Mouse (Mus musculus) limb, embryonic 14.5 days (tissue): ENCODE measurements around the gene Ctnnd2. TPM values are rescaled to one million over a fixed set of nuclear protein-coding genes. Genes with fewer than 3 reads are reported as not detected.

ENCODE experiments used
- ATAC-seq: fragments of 200-750 bp; cut with Nextera tagmentation; 2 replicates; pipeline ENCODE4 v1.8.0; 2017; ENCODE audit warnings: low read depth, moderate number of reproducible peaks, moderate TSS enrichment; ENCODE audit not compliant: low FRiP score
- DNase-seq: peaks from one replicate; pipeline ENCODE4 v3.0.0-alpha.2; 2015; ENCODE audit warnings: low spot score
- H3K27ac ChIP-seq: fragments of 300-500 bp; sonication (generic); replicated peaks from 2 replicates; pipeline ENCODE4 v1.5.1; 2014; ENCODE audit warnings: low read depth, mild to moderate bottlenecking, low read length, moderate library complexity, mixed read lengths
- H3K27me3 ChIP-seq: fragments of 300-500 bp; sonication (generic); 2 replicates; pipeline ENCODE4 v1.6.1; 2014; ENCODE audit warnings: low read length, mixed read lengths; ENCODE audit not compliant: control insufficient read depth, insufficient read depth
- H3K36me3 ChIP-seq: fragments of 300-500 bp; sonication (generic); 2 replicates; pipeline ENCODE4 v1.6.1; 2014; ENCODE audit warnings: mild to moderate bottlenecking, low read length, moderate library complexity, mixed read lengths; ENCODE audit not compliant: control insufficient read depth, insufficient read depth
- H3K4me1 ChIP-seq: fragments of 300-500 bp; sonication (generic); 2 replicates; pipeline ENCODE4 v1.6.1; 2014; ENCODE audit warnings: antibody characterized with exemption, low read length, mixed read lengths; ENCODE audit not compliant: control insufficient read depth, insufficient read depth
- H3K4me2 ChIP-seq: fragments of 300-500 bp; sonication (generic); replicated peaks from 2 replicates; pipeline ENCODE4 v1.6.1; 2014; ENCODE audit warnings: low read depth, mild to moderate bottlenecking, low read length, moderate library complexity; ENCODE audit not compliant: severe bottlenecking
- H3K4me3 ChIP-seq: fragments of 300-500 bp; sonication (generic); replicated peaks from 2 replicates; pipeline ENCODE4 v1.5.1; 2014; ENCODE audit warnings: low read length
- H3K9ac ChIP-seq: fragments of 300-500 bp; sonication (generic); 2 replicates; pipeline ENCODE4 v1.6.1; 2014; ENCODE audit warnings: mild to moderate bottlenecking, low read depth, low read length, moderate library complexity; ENCODE audit not compliant: severe bottlenecking
- H3K9me3 ChIP-seq: fragments of 300-500 bp; sonication (generic); 2 replicates; pipeline ENCODE4 v1.6.1; 2016; ENCODE audit warnings: low read length; ENCODE audit not compliant: control insufficient read depth
- POLR2A ChIP-seq: fragments of 200-500 bp; IDR thresholded peaks from 2 replicates; pipeline ENCODE4 v1.8.0; 2012; ENCODE audit warnings: inconsistent platforms, mild to moderate bottlenecking, moderate library complexity, borderline replicate concordance; ENCODE audit not compliant: insufficient read depth, insufficient read length; ENCODE audit errors: extremely low read depth
- WGBS: fragments of 180-500 bp; shearing (Covaris S2); extraction: QIAGEN DNeasy Blood & Tissue Kit; methylation state at CpG from one replicate; pipeline ENCODE4 v1.1.7; 2014; 5-methylcytosine and 5-hydroxymethylcytosine counted together
- polyA plus RNA-seq, 2 experiments: library from polyadenylated mRNA; depleted of rRNA in 1 of 2; stranded (reverse) in 1 of 2; unstranded in 1 of 2; fragments of >200 nt; fragmentation: Nextera tagmentation in 1 of 2; extraction: Ambion mirVana in 1 of 2; gene quantifications; 2 replicates each; pipeline versions ENCODE4 v1.2.1 to v1.2.3; 2012 to 2014

Ctnnd2 gene
- polyA plus RNA-seq, 2 experiments = 3.6 to 4.2 TPM

- TF ChIP-seq POLR2A = no peak
- Histone ChIP-seq H3K9ac (no peak overlapping the region), H3K4me1 (no peaks in the 10 kb centered on the region), H3K9me3 (no peaks in the 10 kb centered on the region), H3K27ac (no peak overlapping the region), H3K27me3 (no peaks in the 10 kb centered on the region), H3K4me3 (no peak overlapping the region), H3K36me3 (no peaks in the 10 kb centered on the region), H3K4me2 (no peak overlapping the region)
- WGBS = 85% methylated on average over 5 of the region's 5 CpGs
- ATAC-seq = no peak
- DNase-seq = no peak
These were observed 103.3 kb downstream of the Ctnnd2 start for GRCm38 (mm10) chr15:30275721-30276120.

GRCm38 (mm10) chr15:30276691-30277090, 104.3 kb downstream of the Ctnnd2 start:
- H3K9ac ChIP-seq = no peak overlapping the region
- no peak overlapping the region for H3K4me2 ChIP-seq
- ATAC-seq = no peak
- H3K27me3 ChIP-seq = no peaks in the 10 kb centered on the region
- H3K36me3 ChIP-seq = no peaks in the 10 kb centered on the region
- no peak overlapping the region for H3K27ac ChIP-seq
- TF ChIP-seq POLR2A = no peak
- H3K4me1 ChIP-seq = no peaks in the 10 kb centered on the region
- no peak overlapping the region for H3K4me3 ChIP-seq
- WGBS = 81% methylated on average over 4 of the region's 4 CpGs
- H3K9me3 ChIP-seq = no peaks in the 10 kb centered on the region
- DNase-seq = no peak

DNA sequence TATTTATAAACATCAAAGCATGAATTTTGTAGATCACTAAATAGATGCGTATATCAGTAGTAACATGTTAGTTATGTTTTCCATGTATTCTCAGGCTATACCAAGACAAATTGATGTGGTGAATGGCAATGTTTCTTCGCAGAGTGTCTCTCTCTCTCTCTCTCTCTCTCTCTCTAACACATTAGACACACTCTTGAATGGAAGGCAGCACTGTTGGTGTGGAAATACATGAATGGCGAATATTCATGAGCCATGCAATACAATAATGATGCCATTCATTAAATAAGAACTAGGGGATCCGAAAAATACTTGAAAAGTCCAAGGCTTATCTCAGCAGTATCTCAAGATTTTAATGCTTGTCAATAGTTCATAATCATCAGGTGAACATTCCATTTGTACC, 106.2 kb downstream of the Ctnnd2 start:
- no peak overlapping the region for H3K9ac ChIP-seq
- H3K4me3 ChIP-seq = no peak overlapping the region
- DNase-seq = no peak
- no peak for ATAC-seq
- H3K4me2 ChIP-seq = no peak overlapping the region
- H3K27ac ChIP-seq = no peak overlapping the region
- no peaks in the 10 kb centered on the region for H3K36me3 ChIP-seq
- H3K4me1 ChIP-seq = no peaks in the 10 kb centered on the region
- 90% methylated on average over 4 of the region's 4 CpGs for WGBS
- no peaks in the 10 kb centered on the region for H3K9me3 ChIP-seq
- no peaks in the 10 kb centered on the region for H3K27me3 ChIP-seq
- TF ChIP-seq POLR2A = no peak

GRCm38 (mm10) chr15:30285572-30286244, 113.3 kb downstream of the Ctnnd2 start:
- no peaks in the 10 kb centered on the region for H3K4me1 ChIP-seq
- no peak overlapping the region for H3K4me3 ChIP-seq
- no peak overlapping the region for H3K27ac ChIP-seq
- no peaks in the 10 kb centered on the region for H3K36me3 ChIP-seq
- H3K9me3 ChIP-seq = no peaks in the 10 kb centered on the region
- no peak for DNase-seq
- no peak overlapping the region for H3K9ac ChIP-seq
- no peaks in the 10 kb centered on the region for H3K27me3 ChIP-seq
- no peak overlapping the region for H3K4me2 ChIP-seq
- no peak for TF ChIP-seq POLR2A
- ATAC-seq = no peak
- WGBS = 85% methylated on average over 15 of the region's 15 CpGs

- no peaks in the 10 kb centered on the region for H3K4me1 ChIP-seq
- H3K4me3 ChIP-seq = no peak overlapping the region
- WGBS = 86% methylated on average over 7 of the region's 7 CpGs
- no peaks in the 10 kb centered on the region for H3K36me3 ChIP-seq
- ATAC-seq (no peak), DNase-seq (no peak)
- H3K4me2 ChIP-seq = no peak overlapping the region
- no peak overlapping the region for H3K9ac ChIP-seq
- no peaks in the 10 kb centered on the region for H3K9me3 ChIP-seq
- H3K27ac ChIP-seq = no peak overlapping the region
- no peaks in the 10 kb centered on the region for H3K27me3 ChIP-seq
- TF ChIP-seq POLR2A = no peak
These were observed 113.9 kb downstream of the Ctnnd2 start for GRCm38 (mm10) chr15:30286245-30286642.
